Mouse (Mus musculus): ENCODE measurements around the gene Gm49369. TPM values are rescaled to one million over a fixed set of nuclear protein-coding genes. Genes with fewer than 3 reads are reported as not detected.

The Gm49369 gene
- total and polyA plus RNA-seq, 3 experiments, result 5.2 to 8.4 TPM; not detected in 1

DNA sequence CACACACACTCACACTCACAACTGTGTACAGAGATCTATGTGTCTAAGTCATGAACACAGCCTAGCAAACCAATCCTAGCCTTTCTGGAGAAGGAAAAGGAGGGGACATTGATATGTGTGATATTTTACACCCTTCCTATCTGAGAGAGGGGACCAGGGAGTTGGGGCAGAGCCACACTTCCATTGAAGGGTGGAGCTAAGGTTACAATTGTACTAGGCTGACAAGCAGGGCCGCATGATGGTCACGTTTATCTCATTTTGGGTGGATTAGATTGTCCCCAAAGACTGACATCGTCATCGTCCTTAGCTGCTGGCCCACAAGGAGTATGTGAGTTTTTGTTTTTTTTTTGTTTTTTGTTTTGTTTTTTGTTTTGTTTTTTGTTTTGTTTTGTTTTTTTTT is 51.2 kb downstream of the Gm49369 start:
- in situ Hi-C loops (cut with MboI; ENCODE audit: low pct_ligation_motif_present, low pct_unique_long_range_greater_than_20kb, low sequenced_read_pairs), result loop anchor here (10.0 kb wide), 1 partner anchor 344 kb away; no protein-coding TSS in a partner anchor
- H3K79me2 ChIP-seq (replicated peaks; ENCODE audit: control insufficient read depth, extremely low read depth, insufficient read depth, poor library complexity, severe bottlenecking), result no peaks in the 10 kb centered on the region
- no peaks in the 10 kb centered on the region for H3K36me3 ChIP-seq (replicated peaks in 1 of 2; ENCODE audit: control insufficient read depth in 1 of 2, insufficient read depth in 1 of 2, low read length in 1 of 2)
- H3K27ac ChIP-seq (ENCODE audit: insufficient read depth, low read depth), result no peak overlapping the region
- peaks cover 46% of the 10 kb centered on the region for H3K27me3 ChIP-seq (replicated peaks)
- TF ChIP-seq ZC3H11A (IDR thresholded peaks at IDR 0.05; ENCODE audit: low read depth, low read length) (no peak), JUN (IDR thresholded peaks at IDR 0.05; ENCODE audit: insufficient read depth, low read depth, low read length) (no peak), ZMIZ1 (IDR thresholded peaks at IDR 0.05; ENCODE audit: low read depth, low read length) (no peak), ZKSCAN1 (IDR thresholded peaks at IDR 0.05; ENCODE audit: borderline replicate concordance, low read depth, low read length) (no peak)
- dilution Hi-C loops (cut with MboI; ENCODE audit: extremely low pct_ligation_motif_present, extremely low pct_unique_long_range_greater_than_20kb, low sequenced_read_pairs), result no loop called here
- no peak for DNase-seq (ENCODE audit: extremely low read depth)
- no peaks in the 10 kb centered on the region for H3K4me1 ChIP-seq (ENCODE audit: control insufficient read depth in 1 of 2, insufficient read depth in 2 of 2)
- H3K4me2 ChIP-seq (ENCODE audit: insufficient read depth, low read depth, poor library complexity, severe bottlenecking), result no peak overlapping the region
- H3K4me3 ChIP-seq (replicated peaks in 1 of 3; ENCODE audit: low read depth in 2 of 3, low read length in 2 of 3, poor library complexity in 1 of 3), result no peak overlapping the region
- no peak overlapping the region for H3K9ac ChIP-seq (ENCODE audit: insufficient read depth, low read depth)
- no peaks in the 10 kb centered on the region for H3K9me3 ChIP-seq (replicated peaks; ENCODE audit: low read length)

DNA sequence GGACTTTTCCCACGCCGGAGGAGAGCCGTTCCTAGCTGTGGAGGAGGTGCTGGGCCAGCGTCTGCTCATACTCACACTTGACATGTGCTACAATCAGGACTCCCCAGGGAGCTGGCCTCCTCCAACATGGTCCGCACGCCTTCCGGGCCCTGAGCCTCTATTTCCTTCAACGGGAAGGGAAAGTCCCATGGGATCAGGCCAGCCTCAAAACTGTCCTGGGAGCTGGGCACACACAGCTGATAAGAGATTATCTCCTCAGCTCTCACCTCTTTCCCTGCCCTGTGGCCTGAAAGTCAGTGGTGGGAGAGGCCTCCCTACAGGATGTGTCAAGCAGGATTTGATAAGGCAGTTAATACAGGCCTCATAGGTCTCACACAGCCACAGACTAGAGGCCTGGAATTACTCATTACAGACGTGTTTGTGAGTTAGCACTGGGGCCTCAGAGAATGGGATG is 52.2 kb downstream of the Gm49369 start:
- Histone ChIP-seq H3K79me2 (replicated peaks; ENCODE audit: control insufficient read depth, extremely low read depth, insufficient read depth, poor library complexity, severe bottlenecking) (no peaks in the 10 kb centered on the region), H3K4me1 (ENCODE audit: control insufficient read depth in 1 of 2, insufficient read depth in 2 of 2) (no peaks in the 10 kb centered on the region), H3K4me3 (replicated peaks in 1 of 3; ENCODE audit: low read depth in 2 of 3, low read length in 2 of 3, poor library complexity in 1 of 3) (no peak overlapping the region), H3K9me3 (replicated peaks; ENCODE audit: low read length) (no peaks in the 10 kb centered on the region), H3K27me3 (replicated peaks) (peaks cover 52% of the 10 kb centered on the region), H3K36me3 (replicated peaks in 1 of 2; ENCODE audit: control insufficient read depth in 1 of 2, insufficient read depth in 1 of 2, low read length in 1 of 2) (no peaks in the 10 kb centered on the region), H3K27ac (ENCODE audit: insufficient read depth, low read depth) (no peak overlapping the region), H3K4me2 (ENCODE audit: insufficient read depth, low read depth, poor library complexity, severe bottlenecking) (no peak overlapping the region), H3K9ac (ENCODE audit: insufficient read depth, low read depth) (no peak overlapping the region)
- dilution Hi-C loops (cut with MboI; ENCODE audit: extremely low pct_ligation_motif_present, extremely low pct_unique_long_range_greater_than_20kb, low sequenced_read_pairs), result no loop called here
- in situ Hi-C loops (cut with MboI; ENCODE audit: low pct_ligation_motif_present, low pct_unique_long_range_greater_than_20kb, low sequenced_read_pairs), result loop anchor here (10.0 kb wide), 1 partner anchor 345 kb away; no protein-coding TSS in a partner anchor
- DNase-seq (ENCODE audit: extremely low read depth), result no peak
- TF ChIP-seq TCF12 (IDR thresholded peaks at IDR 0.05; ENCODE audit: low read depth, low read length) (no peak), UBTF (IDR thresholded peaks at IDR 0.05; ENCODE audit: low read depth, low read length) (no peak), POLR2A (IDR thresholded peaks at IDR 0.05; ENCODE audit: low read depth, low read length) (no peak), JUND (conservative IDR thresholded peaks at IDR 0.05; ENCODE audit: low read depth, low read length) (no peak), TBP (conservative IDR thresholded peaks at IDR 0.05; ENCODE audit: low read depth, low read length) (no peak), MYC (IDR thresholded peaks at IDR 0.05; ENCODE audit: low read depth, low read length) (no peak), JUN (IDR thresholded peaks at IDR 0.05; ENCODE audit: insufficient read depth, low read depth, low read length) (no peak), RAD21 (IDR thresholded peaks at IDR 0.05; ENCODE audit: low read depth, low read length) (no peak)

- no peak overlapping the region for H3K4me3 ChIP-seq (replicated peaks in 1 of 3; ENCODE audit: low read depth in 2 of 3, low read length in 2 of 3, poor library complexity in 1 of 3)
- H3K27ac ChIP-seq (ENCODE audit: insufficient read depth, low read depth), result no peak overlapping the region
- no peak for TF ChIP-seq ZNF384 (IDR thresholded peaks at IDR 0.05; ENCODE audit: low read depth, low read length)
- dilution Hi-C loops (cut with MboI; ENCODE audit: extremely low pct_ligation_motif_present, extremely low pct_unique_long_range_greater_than_20kb, low sequenced_read_pairs), result no loop called here
- H3K4me2 ChIP-seq (ENCODE audit: insufficient read depth, low read depth, poor library complexity, severe bottlenecking), result no peak overlapping the region
- no peak for DNase-seq (ENCODE audit: extremely low read depth)
- H3K27me3 ChIP-seq (replicated peaks), result peaks cover 60% of the 10 kb centered on the region
- H3K9ac ChIP-seq (ENCODE audit: insufficient read depth, low read depth), result no peak overlapping the region
- no peaks in the 10 kb centered on the region for H3K79me2 ChIP-seq (replicated peaks; ENCODE audit: control insufficient read depth, extremely low read depth, insufficient read depth, poor library complexity, severe bottlenecking)
- in situ Hi-C loops (cut with MboI; ENCODE audit: low pct_ligation_motif_present, low pct_unique_long_range_greater_than_20kb, low sequenced_read_pairs), result no loop called here
- no peaks in the 10 kb centered on the region for H3K36me3 ChIP-seq (replicated peaks in 1 of 2; ENCODE audit: control insufficient read depth in 1 of 2, insufficient read depth in 1 of 2, low read length in 1 of 2)
- H3K4me1 ChIP-seq (ENCODE audit: control insufficient read depth in 1 of 2, insufficient read depth in 2 of 2), result no peaks in the 10 kb centered on the region
- no peaks in the 10 kb centered on the region for H3K9me3 ChIP-seq (replicated peaks; ENCODE audit: low read length)
Measured at GRCm38 (mm10) chr7:142328507-142328906, 54.0 kb downstream of the Gm49369 start.

Measured in CH12.LX (cell line).